Mouse (Mus musculus) testis, postnatal 10 days (tissue): ENCODE results near the gene Nudt17.
"Not testable (repeated sequence)": the region's sequence is repeated elsewhere in the genome, so short reads cannot be mapped to it uniquely, and the experiment has no call there.

Experiments
- DNase-seq: peaks from one replicate; pipeline ENCODE4 v3.0.0; 2021; ENCODE audit warnings: low spot score

Nudt17 gene

DNA sequence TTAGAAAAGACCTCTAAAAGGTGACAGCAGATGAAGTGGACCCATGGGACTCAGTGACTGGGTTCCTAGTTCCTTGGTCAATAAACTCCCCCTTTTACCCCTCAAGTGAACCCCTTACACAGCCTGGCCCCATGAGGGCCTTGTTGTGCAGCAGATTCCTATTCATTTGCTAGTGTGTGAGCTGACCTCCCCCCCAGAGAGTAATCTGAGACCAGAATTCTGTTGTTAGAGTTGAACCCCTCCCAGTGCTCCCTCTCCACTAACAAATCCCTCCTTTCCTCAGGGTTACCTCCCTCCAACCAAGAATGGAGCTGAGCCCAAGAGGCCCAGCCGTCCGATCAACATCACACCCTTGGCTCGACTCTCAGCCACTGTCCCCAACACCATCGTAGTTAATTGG lies 7.4 kb downstream of the Nudt17 start:
- no peak for DNase-seq

DNA sequence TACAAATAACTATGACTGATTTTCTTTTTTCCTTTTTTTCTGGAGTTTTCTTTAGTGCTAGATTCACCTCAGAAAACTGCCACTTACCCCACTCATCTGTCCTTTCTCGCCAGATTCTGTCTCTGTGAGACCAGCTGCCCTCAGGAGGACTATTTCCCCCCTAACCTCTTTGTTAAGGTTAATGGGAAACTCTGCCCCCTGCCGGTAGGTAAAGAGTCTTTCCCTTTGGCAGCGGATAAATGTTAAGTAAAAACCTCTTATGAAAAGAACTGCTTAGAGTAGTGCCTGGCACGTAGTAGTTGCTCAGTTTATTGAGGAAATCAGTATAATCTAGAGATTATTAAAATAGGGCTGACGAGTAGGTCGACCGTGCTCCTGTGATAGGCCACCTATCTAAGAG lies 8.0 kb downstream of the Nudt17 start:
- no peak for DNase-seq

DNA sequence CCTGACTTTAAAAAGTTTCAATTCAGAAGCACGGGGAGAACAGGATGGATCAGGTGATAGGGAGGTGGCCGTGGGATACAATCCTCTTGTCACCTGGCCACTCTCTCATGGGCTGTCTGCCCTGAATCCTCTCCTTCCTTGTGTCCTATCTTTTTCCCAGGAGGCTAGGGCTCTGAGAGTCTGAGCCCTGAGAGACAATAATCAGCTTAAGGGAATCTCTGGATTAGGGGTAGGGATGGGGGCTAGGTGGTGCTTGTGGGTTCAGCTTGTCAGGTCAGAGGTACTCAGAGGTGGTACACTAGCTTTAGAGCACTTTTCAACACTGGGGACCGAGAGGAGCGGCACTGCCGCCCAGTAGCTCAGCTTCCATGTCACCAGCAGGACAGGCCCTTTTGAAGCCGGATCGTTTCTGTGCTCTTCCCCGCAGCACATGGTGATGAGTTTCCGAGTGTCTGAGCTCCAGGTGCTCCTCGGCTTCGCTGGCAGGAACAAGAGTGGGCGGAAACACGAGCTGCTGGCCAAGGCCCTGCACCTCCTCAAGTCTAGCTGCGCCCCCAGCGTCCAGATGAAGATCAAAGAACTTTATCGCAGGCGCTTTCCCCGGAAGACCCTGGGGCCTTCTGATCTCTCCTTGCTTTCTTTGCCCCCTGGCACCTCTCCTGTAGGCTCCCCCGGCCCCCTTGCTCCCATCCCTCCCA lies 9.2 kb downstream of the Nudt17 start:
- no peak for DNase-seq

DNA sequence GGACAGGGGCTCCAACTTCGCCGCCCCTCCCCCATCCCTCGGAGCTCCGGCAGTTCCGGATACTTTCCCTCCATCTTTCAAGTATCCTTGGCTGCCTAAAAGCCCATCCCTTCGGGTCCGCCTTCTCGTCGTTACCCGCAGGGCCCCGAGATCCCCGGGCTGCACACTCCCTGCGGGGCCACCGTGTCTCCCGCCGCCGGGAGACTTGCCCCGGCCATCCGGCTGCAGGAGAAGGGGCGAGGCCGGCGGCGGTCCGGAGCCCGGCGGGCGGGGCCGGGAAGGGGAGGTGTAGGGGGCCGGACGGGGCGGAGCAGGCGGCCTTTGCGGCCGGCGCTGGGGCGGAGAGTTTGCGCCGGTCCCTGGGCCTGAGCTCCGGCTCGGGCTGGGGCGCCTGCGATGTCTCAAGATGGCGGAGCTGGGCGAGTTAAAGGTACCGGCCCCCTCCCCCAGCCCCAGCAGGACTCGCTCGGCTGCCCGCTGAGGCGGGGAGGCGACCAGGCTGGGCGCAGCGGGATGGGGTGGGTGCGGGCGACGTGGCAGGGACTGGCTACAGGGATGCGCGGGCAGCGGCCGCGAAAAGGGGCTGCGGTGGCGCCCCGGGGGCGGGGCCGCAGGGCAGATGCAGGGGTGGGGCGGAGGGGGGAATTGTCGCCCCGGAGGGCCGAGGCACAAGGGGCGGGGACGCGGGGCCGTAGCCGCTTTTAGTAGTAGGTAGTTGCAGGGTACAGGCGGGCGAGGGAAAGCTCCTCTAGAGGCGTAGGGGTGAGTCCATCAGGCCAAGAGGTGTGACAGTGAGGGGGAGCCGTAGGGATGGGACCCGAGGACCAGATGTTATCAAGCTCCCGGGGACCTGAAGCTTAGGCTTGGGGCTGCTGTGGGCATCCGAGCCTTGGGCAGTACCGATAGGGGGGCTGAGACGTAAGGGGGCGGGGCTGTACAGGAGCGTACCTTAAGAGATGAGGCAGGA lies 11.3 kb downstream of the Nudt17 start:
- DNase-seq = peak; percentile 93

DNA sequence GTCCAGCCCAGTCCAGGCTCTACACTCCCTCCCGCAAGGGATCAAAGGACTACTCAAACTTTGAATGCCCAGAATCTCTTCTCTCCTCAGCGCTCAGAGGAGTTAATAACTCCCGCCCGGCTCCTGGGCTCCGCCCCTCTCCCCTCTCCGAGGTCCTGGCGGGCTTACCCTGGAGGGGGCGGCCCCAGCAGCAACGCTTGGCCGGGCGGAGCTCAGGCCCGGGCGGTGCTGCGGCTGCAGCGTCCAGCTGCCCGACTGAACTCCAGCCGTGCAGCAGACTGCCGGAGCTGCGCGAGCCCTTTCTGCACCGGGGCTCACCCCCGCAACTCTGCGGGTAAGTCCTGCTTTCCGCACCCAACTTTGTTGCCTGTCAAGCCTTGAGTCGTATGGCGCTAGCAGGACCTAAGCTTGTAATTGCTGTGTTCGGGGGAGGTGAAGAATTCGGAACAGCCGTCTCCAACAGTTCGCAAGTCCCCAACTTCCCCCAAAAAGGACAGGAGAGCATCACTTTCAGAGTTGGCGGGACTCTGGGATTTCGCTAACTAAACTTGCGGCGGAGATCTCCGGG lies 12.1 kb downstream of the Nudt17 start, which contains the start of gene Pias3:
Gene Pias3, plus strand, starts transcription at position 187 of the 568 bp plus-strand sequence.
- DNase-seq = peak; percentile 90

DNA sequence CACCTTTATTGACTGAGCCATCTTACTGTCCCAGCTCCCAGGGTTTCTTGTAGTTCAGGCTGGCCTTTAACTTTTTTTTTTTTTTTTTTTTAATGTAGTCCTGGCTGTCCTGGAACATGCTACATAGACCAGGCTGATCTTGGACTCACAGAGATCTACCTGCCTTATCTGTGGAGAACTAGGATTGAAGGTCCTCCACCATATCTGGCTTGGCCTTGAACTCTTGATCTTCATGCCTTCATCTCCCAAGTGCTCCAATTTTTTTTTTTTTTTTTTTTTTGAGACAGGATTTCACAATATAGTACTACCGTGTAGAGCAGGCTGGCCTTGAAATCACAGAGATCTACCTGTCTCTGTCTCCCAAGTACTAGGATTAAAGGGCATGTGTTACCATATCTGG lies 14.8 kb downstream of the Nudt17 start:
- DNase-seq = no peak

DNA sequence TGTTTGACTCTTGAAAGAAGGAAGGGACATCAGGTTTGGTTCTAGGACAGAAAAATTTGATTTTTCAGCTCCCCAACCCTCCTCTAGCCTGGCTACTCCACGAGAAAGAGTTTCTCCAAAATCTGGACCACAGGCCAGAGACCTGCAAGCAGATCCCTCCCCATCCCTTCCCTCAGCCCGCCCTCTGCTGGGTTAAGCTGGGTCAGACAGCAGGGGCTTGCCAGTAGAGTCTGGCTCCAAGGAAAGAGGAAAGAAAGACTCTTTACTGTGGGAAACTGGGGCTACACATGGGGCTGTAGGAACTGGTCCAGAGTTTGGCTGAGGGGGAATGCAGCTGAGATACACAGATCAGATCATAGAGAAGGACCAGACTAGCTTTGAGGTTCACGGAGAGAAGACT lies 15.9 kb downstream of the Nudt17 start:
- DNase-seq = peak; percentile 74

DNA sequence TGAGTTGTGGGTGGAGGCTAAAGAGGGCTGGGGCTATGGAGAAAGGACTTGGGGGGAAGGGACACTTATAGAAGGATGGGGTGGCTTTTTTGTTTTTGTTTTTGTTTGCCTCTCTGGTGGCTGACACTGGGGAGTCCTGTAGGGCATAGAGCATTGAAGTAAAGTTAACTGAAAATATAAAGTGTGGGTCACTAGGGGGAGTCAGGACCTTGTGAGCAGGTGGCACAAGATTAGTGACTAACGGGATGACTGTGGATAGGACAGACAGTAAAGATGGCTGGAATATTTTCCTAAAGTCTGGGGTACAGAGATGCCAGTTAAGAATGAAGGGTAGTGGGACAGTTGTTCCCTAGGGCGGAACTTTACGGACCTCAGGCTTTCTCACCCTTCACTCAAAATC lies 18.1 kb downstream of the Nudt17 start:
- no peak for DNase-seq

DNA sequence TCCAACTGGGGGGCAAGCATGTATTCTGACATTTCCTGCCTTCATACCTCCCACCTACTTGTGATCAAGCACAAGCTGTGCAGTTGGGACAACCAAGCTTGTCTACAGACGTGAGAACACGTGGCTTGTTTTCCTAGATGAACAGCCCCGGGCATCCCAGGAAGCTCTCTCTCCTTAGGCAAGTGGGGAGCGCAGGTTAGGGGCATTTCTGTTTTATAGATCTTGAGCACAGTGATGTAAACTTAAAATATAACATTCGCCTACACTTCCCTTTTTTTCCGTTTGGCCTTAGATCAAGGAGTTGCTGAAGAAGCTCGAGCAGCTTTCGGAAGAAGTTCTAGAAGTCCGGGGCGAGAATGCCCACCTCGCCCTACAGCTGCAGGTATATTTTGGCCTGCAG lies 19.5 kb downstream of the Nudt17 start:
- DNase-seq = no peak

DNA sequence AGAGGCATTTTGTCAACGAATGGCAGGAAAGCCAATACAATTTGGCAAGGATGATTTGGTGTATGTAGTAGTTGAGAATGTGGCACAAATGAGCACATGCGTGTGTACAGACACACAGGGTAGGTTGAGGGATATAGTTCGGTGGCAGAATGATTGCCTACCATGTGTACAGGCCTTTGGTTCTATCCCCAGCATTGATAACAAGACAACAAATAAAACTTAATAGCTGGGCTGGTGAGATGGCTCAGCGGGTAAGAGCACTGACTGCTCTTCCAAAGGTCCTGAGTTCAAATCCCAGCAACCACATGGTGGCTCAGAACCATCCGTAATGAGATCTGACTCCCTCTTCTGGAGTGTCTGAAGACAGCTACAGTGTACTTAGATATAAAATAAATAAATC lies 22.3 kb downstream of the Nudt17 start:
- not testable (repeated sequence) for DNase-seq

DNA sequence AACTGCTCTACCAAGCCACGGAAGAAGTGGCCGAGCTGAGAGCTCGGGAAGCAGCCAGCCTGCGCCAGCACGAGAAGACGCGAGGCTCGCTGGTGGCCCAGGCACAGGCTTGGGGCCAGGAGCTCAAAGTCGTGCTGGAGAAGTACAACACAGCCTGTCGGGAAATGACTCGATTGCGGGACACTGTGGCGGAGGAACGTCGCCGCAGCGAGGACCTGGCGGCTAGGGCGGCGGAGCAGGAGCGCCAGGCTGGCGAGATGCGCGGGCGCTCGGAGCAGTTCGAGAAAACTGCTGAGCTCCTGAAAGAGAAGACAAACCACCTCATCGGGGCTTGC lies 23.6 kb downstream of the Nudt17 start:
- DNase-seq = no peak

DNA sequence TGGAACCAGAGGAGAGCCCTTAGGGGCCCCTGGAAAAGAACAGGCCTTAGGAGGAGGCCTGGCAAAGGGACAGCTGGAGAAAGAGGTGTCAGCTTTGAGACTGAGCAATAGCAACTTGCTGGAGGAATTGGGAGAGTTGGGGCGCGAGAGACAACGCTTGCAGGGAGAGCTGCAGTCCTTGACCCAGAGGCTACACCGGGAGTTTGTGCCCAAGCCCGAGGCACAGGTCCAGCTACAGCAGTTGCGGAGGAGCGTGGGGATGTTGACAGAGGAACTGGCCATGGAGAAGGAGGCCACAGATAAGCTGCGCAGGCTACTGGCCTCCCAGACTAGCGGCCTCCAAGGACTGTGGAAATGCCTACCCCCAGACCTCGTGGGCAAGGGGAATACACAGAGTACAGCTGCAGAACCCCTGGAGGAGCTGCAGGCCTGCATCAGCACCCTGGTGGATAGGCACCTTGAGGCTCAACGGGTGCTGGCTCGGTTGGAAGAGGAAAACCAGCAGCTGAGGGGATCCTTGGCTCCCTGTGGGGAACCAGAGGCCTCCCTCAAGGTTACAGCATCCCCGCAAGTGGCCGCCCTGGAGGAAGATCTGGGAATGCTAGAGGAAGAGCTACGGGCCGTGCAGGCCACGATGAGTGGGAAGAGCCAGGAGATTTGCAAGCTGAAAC lies 24.1 kb downstream of the Nudt17 start:
- DNase-seq = peak; percentile 67

DNA sequence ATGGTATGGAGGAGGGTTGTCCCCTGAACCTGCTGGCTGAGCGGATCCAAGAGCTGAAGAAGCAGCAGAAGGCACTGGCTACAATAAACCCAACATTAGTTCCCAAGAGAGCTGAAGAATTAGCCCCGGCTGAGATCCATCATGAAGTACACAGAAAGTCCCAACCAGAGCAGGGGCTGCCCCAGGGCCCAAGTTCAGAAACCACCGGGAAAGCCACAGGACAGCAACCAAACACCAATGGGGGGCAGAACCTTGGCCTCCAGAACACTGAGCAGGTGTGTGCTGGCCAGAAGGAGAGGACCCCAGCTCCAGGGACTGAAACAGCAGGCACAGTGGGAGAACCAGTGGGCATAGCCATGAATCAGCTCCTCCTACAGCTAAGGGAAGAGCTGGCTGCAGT lies 24.9 kb downstream of the Nudt17 start:
- DNase-seq = no peak

DNA sequence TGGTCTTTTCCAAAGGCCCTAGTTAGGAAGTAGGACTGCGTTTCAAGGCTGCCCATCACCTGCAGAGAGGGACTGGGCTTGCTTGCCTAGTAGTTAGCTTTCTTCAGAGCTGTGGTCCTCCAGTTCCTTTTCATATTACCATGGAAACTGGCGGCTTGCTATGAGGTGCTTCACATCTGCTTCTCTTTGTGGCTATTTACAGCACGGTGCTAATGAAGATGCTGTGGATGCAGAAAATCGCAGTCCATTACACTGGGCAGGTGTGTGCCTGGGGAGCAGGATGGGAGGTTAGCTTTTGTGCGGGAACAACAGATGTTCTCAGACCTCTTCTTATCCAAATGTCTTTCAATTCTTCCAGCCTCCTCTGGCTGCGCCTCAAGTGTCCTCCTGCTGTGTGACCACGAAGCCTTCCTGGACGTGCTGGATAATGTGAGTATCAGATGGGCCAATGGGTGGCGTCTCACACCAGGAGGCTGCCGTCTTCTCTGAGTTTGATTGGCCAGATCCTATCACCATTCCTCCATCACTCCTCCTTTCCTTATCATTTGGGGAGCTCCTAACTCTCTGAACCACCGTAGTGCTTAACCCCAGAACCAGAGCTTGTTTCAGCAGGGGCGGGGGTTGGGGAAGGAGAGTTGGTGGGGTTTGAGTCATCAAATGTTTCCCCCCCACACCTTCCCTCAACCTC lies 27.9 kb downstream of the Nudt17 start:
- no peak for DNase-seq

DNA sequence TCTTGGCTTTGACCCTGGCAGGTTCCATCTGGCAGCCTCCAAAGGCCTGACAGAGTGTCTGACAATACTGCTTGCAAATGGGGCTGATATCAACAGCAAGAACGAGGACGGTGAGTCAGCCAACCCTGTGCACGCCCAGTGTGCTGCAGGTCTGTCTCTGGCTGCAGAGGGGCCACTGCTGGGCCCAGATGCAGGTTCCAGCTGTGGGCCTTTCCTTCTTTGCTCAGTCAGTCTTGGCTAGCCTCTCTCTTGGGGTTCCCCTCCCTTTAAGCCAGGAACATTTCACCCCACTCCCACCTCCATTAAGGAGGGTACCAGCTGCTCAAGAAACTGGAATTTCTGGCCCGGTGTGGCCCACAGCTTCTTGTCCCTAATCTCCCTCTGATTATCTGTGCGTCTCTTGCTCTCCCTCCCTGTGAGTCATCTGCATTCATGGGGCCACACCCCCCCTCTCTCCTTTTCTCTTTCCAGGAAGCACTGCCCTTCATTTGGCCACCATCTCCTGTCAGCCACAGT lies 29.1 kb downstream of the Nudt17 start:
- no peak for DNase-seq

DNA sequence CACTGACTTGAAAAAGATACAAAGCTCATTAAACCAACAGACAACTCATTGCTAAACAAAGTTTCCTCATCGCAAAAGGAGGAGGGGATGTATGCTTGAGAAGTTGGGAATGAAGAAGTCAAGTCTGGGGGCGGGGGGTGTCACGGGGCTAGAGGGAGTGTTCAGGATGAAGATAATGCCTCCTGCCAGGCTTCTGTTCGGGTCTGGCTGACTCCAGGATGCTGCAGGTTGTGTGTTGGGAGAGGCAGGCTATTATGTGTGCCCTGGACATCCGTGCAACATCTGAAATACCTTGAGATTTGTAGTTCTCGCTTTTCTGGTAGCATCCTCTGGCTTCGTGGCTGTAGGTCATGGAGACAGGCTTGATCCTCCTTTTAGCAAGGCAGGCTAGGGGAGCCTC lies 29.9 kb downstream of the Nudt17 start:
- no peak for DNase-seq

DNA sequence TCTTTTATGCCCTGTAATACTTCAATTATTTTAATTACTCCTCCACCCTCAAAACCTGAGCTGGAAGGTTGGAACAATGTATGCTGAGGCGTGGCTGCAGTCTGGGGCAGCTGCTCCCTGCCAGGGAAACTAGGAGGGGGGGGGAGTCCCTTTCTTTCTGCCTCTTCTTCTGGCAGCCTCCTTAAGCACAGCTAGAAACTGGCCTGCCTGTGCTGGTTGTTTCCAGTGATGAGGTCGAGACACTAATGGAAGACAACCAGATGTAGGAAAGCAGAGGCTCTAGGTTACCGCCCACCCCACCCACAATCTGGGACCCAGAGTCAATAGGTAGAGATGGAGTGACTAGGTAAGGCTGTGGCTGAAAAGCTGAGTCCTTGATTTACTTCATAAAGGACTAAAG lies 32.7 kb downstream of the Nudt17 start:
- DNase-seq = no peak

DNA sequence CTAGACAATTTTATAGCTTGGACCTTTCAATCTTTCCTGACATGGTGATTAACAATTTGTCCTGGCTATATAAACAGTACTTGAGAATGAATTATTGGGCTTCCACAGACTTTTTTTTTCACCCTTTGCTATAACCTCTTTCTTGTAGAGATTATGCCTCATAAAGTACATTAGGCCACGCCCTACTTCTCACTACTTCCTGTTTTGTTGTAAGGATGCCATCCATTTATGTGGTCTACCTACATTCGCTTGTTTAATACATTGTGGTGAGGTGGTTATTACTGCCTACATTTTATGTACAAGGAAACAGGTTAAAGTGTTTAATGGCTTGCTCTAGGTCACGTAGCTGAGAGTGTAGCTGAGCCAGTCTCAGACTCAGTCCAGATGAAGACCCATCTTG lies 33.2 kb downstream of the Nudt17 start:
- DNase-seq = no peak

DNA sequence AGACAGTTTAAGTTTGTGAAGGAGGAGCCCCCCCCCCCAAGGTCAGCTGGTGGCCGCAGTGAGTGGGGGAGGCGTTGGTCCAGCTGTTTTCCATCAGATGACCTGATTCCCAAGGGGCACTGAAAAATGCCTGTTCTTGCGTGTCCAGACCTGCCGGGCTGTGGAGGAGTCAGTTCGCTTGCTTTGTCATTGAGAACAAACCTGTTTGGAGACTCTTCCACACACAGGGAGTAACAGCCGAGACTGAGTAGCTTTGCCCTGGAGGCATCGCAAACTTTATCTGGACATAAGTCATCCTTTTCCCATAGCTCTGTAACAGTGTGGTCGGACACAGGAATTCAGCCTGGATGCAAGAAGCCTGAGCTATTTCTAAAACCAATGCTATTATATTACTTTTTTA lies 33.9 kb downstream of the Nudt17 start:
- no peak for DNase-seq

DNA sequence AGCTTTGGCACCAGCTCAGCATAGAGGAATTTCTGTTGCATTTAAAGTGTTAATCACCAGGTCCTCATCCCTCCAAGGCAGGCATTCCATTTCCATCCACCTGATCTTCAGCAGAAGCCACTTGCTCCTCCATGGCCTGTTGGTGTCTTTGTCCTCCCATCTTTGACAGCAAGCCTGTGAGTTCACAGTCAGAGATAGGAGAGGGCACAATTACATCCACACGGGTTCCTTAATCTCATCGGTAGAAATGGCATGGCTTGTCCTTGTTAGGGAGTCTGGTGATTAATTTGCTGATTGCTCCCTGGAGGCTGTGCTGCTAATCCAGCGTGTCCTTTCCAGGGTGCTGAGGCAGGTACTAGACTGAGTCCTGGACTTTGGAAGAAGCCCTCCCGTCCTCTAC lies 34.8 kb downstream of the Nudt17 start:
- no peak for DNase-seq

DNA sequence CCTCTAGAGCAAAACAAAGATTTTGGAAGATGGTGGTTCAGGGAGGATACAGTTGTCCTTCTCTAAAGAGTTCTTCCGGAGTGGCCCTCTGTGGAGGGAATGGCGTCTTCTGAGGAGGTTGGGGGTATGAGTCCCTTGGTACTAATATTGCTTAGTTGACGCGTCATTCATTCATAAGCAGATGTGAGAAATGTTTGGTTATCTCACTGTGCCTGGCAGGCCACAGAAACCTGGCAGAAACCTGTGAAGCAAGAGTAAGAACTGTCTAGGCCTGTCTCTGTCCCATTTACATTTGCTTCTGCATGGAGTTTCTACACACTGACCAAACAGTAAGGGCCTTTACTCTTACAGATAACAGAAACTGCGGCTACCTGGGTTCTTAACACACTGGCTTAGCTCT lies 36.8 kb downstream of the Nudt17 start:
- no peak for DNase-seq
